Mouse (Mus musculus) testis, postnatal 14 days (tissue): ENCODE results near the gene Zfp654.

Experiments used
- DNase-seq: peaks from one replicate; pipeline ENCODE4 v3.0.0; 2021; ENCODE audit warnings: low spot score

Zfp654 gene

DNA sequence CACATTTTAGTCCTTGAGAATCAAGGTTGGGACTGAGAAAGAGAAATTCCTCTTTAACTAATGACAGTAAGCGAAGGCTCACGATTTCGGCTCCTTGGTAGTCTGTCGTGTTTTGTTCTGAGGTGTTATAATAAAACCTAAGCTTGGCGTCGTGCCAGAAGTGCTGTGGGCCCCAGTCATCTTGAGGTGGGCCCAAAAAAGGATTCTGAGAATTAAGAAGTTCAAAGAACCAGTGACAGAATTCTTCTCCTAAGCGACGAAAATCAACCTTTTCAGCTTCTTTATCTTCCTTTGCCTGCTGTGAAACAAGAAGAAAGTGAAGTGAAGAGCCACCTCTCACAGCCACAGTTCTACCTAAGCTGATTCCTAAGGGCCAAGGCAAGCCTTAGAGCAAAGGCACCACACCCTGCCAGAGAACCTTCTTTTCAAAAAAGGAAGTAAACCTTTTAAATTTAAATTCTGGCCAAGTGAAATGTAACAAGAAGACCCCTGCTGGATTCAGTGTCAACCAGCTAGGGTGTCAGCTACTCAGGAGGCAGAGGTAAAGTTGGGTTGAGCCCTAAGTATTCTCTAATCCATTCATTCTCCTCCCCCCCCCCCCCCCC is 84.7 kb downstream of the Zfp654 start:
- DNase-seq = no peak

DNA sequence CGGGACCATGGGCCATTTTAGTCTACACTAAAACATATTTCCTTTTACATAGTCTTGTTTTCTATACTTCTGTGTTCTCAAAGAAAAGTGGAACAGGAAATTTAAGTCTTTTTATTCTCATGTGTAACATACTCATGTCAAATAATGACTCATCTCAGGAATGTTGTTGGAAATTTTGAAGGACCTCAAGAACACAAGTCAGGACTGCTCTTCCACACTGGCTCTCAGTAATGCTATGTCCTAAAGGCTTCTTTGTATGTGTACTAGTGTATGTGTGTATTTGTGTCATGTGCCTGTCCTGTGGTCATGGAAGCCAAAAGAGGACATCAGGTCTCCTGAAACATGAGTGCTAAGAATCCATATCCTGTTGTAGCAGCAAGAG is 92.2 kb downstream of the Zfp654 start:
- DNase-seq = no peak

GRCm38 (mm10) chr16:64758561-64759244 is 92.7 kb downstream of the Zfp654 start:
- no peak for DNase-seq

DNA sequence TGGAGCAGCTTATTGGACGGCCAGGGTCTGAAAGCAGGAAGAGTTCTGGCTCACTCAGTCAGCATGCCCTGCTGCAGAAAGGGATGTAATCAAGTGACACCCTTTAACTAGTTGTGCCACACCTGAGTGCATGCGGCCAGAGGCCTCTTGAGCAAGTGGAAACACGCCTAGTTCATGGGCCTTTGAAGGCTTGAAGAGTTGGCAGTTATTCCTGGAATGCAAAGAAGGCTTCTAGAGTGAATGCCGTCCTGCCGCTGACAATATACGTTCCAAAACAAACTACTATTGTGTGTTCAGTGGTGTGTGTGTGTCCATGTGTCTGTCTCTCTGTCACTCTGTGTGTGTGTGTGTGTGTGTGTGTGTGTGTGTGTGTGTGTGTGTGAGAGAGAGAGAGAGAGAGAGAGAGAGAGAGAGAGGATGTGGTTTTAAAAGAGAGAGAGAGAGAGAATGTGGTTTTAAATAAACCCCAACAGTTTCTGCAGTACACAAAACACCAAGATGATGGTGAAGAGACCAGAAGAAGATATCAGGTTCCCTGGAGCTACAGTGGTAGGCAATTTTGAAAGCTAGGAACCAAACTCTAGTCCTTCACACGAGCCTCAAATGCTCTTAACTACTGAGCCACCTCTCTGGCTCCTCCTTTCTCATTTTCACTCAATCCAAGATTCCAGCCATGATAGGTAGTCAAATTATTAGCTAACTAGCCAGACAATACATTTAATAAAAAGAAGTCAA is 93.6 kb downstream of the Zfp654 start:
- no peak for DNase-seq

DNA sequence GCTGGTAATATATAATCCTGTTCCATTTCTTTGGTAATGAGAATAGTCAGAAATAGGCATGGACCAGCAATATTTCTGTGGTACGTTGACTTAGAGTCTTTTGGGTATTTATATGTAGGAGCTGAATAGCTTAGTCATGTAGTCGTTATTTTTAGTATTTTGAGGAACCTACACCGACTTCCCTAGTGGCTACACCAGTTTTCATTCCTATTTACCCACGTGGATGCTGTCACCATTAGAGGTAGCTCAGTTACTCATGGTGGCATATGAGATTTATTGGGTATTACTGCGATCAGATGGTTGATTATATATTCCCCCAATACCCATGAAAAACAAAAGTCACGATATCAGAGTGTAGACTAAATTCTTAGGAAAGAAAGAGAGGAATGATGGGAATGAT is 95.1 kb downstream of the Zfp654 start:
- no peak for DNase-seq

- no peak for DNase-seq
Measured at GRCm38 (mm10) chr16:64754743-64755139, 96.7 kb downstream of the Zfp654 start.

GRCm38 (mm10) chr16:64753990-64754742 is 97.3 kb downstream of the Zfp654 start:
- DNase-seq = no peak

DNA sequence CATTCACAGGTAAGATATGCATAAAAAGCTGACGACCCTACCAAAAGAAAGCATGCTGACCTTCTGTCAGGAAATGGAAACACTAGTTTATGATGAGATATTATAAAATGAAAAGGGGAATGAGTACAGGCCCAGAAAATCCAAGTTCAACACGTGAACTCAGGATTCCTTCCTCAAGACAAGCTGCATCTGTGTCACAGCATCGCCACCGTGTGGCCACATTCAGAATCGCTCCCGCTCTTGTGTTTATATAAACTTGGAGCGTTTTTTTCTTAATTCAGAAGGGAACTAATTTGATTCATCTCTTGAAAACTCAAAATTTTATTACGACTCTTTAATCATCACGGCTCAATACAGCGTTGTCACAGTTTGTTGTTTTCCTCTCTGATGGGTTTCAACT is 103.2 kb downstream of the Zfp654 start:
- peak; percentile 29 for DNase-seq

DNA sequence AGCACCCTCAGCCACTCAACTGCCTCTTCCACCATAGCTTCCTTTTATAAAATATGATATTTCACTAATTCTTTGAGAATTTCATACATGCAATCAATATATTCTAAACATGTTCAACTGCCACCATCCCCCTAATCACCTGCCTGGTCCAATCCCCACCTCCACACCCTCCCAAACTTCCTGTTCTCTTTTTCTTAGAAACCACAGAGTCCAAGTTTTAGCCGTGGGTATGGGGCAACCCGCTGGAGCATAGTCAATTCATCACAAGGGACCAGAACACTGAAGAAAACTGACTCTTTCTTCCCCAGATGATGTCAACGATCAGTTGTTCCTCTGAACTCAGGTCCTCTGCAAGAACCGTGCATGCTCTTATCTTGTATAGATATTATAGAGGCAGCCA is 106.4 kb downstream of the Zfp654 start:
- DNase-seq = no peak

DNA sequence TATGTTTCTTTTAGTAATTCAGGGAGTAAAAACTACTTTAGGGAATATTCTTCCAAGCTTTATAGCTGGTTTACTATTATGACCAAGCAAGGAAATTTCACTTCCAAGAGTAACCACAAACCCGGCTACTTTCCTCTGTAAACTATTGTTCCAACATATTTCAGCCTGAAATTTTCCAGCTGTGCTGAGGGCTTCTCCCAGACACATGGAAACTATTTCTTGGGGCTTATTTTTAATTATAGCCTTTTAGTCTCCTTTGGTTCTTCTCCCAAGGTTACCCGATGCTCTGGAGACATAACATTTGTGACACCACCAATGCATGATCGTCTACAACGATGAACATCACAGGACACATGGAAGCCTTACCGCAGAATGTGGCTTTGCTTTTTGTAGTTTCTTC is 114.2 kb downstream of the Zfp654 start:
- DNase-seq = no peak
